Mouse (Mus musculus): ENCODE results near the gene Il11ra1.
"Not testable (repeated sequence)": the region's sequence is repeated elsewhere in the genome, so short reads cannot be mapped to it uniquely, and the experiment has no call there.

The Il11ra1 gene

GRCm38 (mm10) chr4:41699783-41700182 is at the start of gene Il11ra1:
Gene Il11ra1, plus strand, starts transcription at chr4:41699989.
- DNase-seq (ENCODE audit: low read depth, low spot score): not testable (repeated sequence)

- DNase-seq (ENCODE audit: low read depth, low spot score): no peak
These were observed 46.5 kb upstream of the Il11ra1 start for GRCm38 (mm10) chr4:41653296-41653695.

- DNase-seq (ENCODE audit: low read depth, low spot score): no peak
These were observed 46.1 kb upstream of the Il11ra1 start for GRCm38 (mm10) chr4:41653730-41654129.

- DNase-seq (ENCODE audit: low read depth, low spot score): no peak
These were observed 45.6 kb upstream of the Il11ra1 start for GRCm38 (mm10) chr4:41654217-41654616.

- no peak for DNase-seq (ENCODE audit: low read depth, low spot score)
These were observed 44.3 kb upstream of the Il11ra1 start for GRCm38 (mm10) chr4:41655525-41655924.

GRCm38 (mm10) chr4:41658566-41659384 is 41.0 kb upstream of the Il11ra1 start:
- no peak for DNase-seq (ENCODE audit: low read depth, low spot score)

- DNase-seq (ENCODE audit: low read depth, low spot score): no peak
These were observed 40.2 kb upstream of the Il11ra1 start for GRCm38 (mm10) chr4:41659556-41659955.

GRCm38 (mm10) chr4:41660851-41661430 is 38.8 kb upstream of the Il11ra1 start:
- DNase-seq (ENCODE audit: low read depth, low spot score): no peak

- DNase-seq (ENCODE audit: low read depth, low spot score): no peak
These were observed 37.1 kb upstream of the Il11ra1 start for GRCm38 (mm10) chr4:41662723-41663122.

- no peak for DNase-seq (ENCODE audit: low read depth, low spot score)
These were observed 36.2 kb upstream of the Il11ra1 start for GRCm38 (mm10) chr4:41663614-41664013.

GRCm38 (mm10) chr4:41664533-41664932 is 35.3 kb upstream of the Il11ra1 start:
- DNase-seq (ENCODE audit: low read depth, low spot score): no peak

GRCm38 (mm10) chr4:41665009-41665675 is 34.6 kb upstream of the Il11ra1 start:
- DNase-seq (ENCODE audit: low read depth, low spot score): no peak

- DNase-seq (ENCODE audit: low read depth, low spot score): no peak
These were observed 33.1 kb upstream of the Il11ra1 start for GRCm38 (mm10) chr4:41666646-41667045.

GRCm38 (mm10) chr4:41670836-41671235 is 29.0 kb upstream of the Il11ra1 start:
- DNase-seq (ENCODE audit: low read depth, low spot score): no peak

- DNase-seq (ENCODE audit: low read depth, low spot score): no peak
These were observed 28.3 kb upstream of the Il11ra1 start for GRCm38 (mm10) chr4:41671500-41671899.

GRCm38 (mm10) chr4:41671963-41672480 is 27.8 kb upstream of the Il11ra1 start:
- DNase-seq (ENCODE audit: low read depth, low spot score): no peak

- no peak for DNase-seq (ENCODE audit: low read depth, low spot score)
These were observed 27.2 kb upstream of the Il11ra1 start for GRCm38 (mm10) chr4:41672522-41672963.

GRCm38 (mm10) chr4:41673186-41673585 is 26.6 kb upstream of the Il11ra1 start:
- no peak for DNase-seq (ENCODE audit: low read depth, low spot score)

- no peak for DNase-seq (ENCODE audit: low read depth, low spot score)
These were observed 23.4 kb upstream of the Il11ra1 start for GRCm38 (mm10) chr4:41676248-41677005.

- DNase-seq (ENCODE audit: low read depth, low spot score): no peak
These were observed 22.7 kb upstream of the Il11ra1 start for GRCm38 (mm10) chr4:41677006-41677629.

- no peak for DNase-seq (ENCODE audit: low read depth, low spot score)
These were observed 20.9 kb upstream of the Il11ra1 start for GRCm38 (mm10) chr4:41678863-41679262.

All from brain, embryonic 18.5 days (tissue).